Mouse (Mus musculus) adrenal gland, adult 2 months (tissue): ENCODE data around the gene Cyp24a1. TPM values are rescaled to one million over a fixed set of nuclear protein-coding genes. Genes with fewer than 3 reads are reported as not detected.

Experiments used
- DNase-seq: peaks from one replicate; pipeline ENCODE4 v3.0.0; 2021
- polyA plus RNA-seq: library from polyadenylated mRNA; depleted of rRNA; stranded (reverse); fragments of >200 nt; gene quantifications from 2 replicates; pipeline ENCODE4 v1.2.3, GENCODE M21; 2012; rRNA removed
- total RNA-seq, 2 experiments: library from RNA; stranded (reverse); gene quantifications; 2 replicates each; pipeline ENCODE4 v1.2.3; 2021

The Cyp24a1 gene
- total and polyA plus RNA-seq, 3 experiments, result 0.04 TPM; not detected in 2

DNA sequence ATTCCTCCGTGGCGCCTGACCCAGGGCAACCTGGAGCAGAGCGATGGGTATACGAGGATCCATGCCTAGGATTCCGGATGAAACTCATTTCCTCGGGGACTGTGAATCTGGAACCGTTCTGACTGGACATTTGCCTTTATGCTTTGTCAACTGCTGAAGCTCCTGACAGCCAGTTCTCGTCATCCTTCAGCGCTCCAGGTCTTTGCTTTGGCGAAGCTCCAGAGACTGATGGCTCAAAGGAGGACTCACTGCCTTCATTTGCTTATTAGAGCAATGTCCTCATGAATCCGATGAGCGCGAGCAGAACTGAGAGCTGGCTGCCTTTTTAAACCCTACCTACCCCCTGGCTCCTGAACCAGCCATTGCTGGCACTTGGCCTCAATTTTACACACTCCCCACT is 58.2 kb downstream of the Cyp24a1 start:
- no peak for DNase-seq

DNA sequence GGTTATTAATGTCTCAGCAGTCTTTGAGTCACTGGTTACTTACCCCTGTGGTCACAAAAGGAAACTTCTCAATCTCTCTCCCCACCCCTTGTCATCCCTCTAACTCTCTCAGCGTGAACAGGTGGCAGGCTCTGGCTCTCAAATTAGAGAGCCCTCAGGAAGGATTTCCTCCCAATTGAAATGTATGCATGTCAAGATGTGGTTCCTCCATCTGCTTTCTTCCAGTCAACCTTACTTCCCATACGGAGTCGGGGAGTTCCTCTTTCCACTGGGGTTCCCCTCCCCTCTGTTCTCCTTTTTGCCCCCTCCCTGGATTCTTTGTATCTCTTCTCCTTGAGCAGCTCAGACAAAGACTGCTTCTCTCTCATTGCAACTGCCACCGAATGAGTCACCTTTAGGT is 60.7 kb downstream of the Cyp24a1 start:
- no peak for DNase-seq

Other genes starting within 250 kb of the Cyp24a1 start
- under 1 TPM; 0.35 to 0.66 TPM for gene Bcas1, start 69.3 kb downstream of the Cyp24a1 start, total RNA-seq
- not detected in 2 replicates for gene Bcas1, start 69.3 kb downstream of the Cyp24a1 start, polyA plus RNA-seq
- gene Pfdn4, start 717 bp downstream of the Cyp24a1 start, total RNA-seq, result 10 to 100 TPM; 10.1 to 21.0 TPM
- gene Pfdn4, start 717 bp downstream of the Cyp24a1 start, polyA plus RNA-seq, result 3.8 and 4.1 TPM in 2 replicates
- not detected for gene 4930470P17Rik, start 104.9 kb upstream of the Cyp24a1 start, total RNA-seq
- gene 4930470P17Rik, start 104.9 kb upstream of the Cyp24a1 start, polyA plus RNA-seq, result not detected in 2 replicates
- gene Dok5, start 234.7 kb upstream of the Cyp24a1 start, total RNA-seq, result under 1 TPM; 0.26 to 0.41 TPM
- 0.27 and 0.45 TPM in 2 replicates for gene Dok5, start 234.7 kb upstream of the Cyp24a1 start, polyA plus RNA-seq